Mouse (Mus musculus) liver, embryonic 16.5 days (tissue): Measurements from ENCODE around the gene Nfxl1. TPM values are rescaled to one million over a fixed set of nuclear protein-coding genes. Genes with fewer than 3 reads are reported as not detected.

Experiments
- ATAC-seq: fragments of 200-750 bp; cut with Nextera tagmentation; 2 replicates; pipeline ENCODE4 v1.8.0; 2017; ENCODE audit warnings: low read depth, mild to moderate bottlenecking, moderate number of reproducible peaks, moderate library complexity
- H3K27ac ChIP-seq: fragments of 300-500 bp; sonication (generic); 2 replicates; pipeline ENCODE4 v1.5.1; 2014; ENCODE audit warnings: mild to moderate bottlenecking, low read length
- H3K27me3 ChIP-seq: fragments of 300-500 bp; sonication (generic); 2 replicates; pipeline ENCODE4 v1.6.1; 2014; ENCODE audit warnings: low read depth, low read length, mixed read lengths; ENCODE audit not compliant: control insufficient read depth, insufficient read depth
- H3K36me3 ChIP-seq: fragments of 300-500 bp; sonication (generic); 2 replicates; pipeline ENCODE4 v1.6.1; 2014; ENCODE audit warnings: mild to moderate bottlenecking; ENCODE audit not compliant: control insufficient read depth, insufficient read depth
- H3K4me1 ChIP-seq: fragments of 300-500 bp; sonication (generic); 2 replicates; pipeline ENCODE4 v1.6.1; 2014; ENCODE audit warnings: low read depth, low read length, mixed read lengths; ENCODE audit not compliant: control insufficient read depth
- H3K4me2 ChIP-seq: fragments of 300-500 bp; sonication (generic); 2 replicates; pipeline ENCODE4 v1.6.1; 2014; ENCODE audit warnings: low read depth, low read length, mixed read lengths
- H3K4me3 ChIP-seq: fragments of 300-500 bp; sonication (generic); 2 replicates; pipeline ENCODE4 v1.5.1; 2014; ENCODE audit warnings: low read depth, mild to moderate bottlenecking, low read length
- H3K9ac ChIP-seq: fragments of 300-500 bp; sonication (generic); 2 replicates; pipeline ENCODE4 v1.6.1; 2014; ENCODE audit warnings: low read depth, low read length
- H3K9me3 ChIP-seq: fragments of 300-500 bp; sonication (generic); replicated peaks from 2 replicates; pipeline ENCODE4 v1.6.1; 2016; ENCODE audit warnings: low read length; ENCODE audit not compliant: control insufficient read depth
- WGBS: fragments of 180-500 bp; shearing (Covaris S2); extraction: QIAGEN DNeasy Blood & Tissue Kit; methylation state at CpG from one replicate; pipeline ENCODE4 v1.1.7; 2014; ENCODE audit not compliant: insufficient replicate concordance; 5-methylcytosine and 5-hydroxymethylcytosine counted together
- polyA plus RNA-seq: library from polyadenylated mRNA; unstranded; fragments of >200 nt; fragmentation: Nextera tagmentation; extraction: Ambion mirVana; gene quantifications from 2 replicates; pipeline ENCODE4 v1.2.1, GENCODE M21; 2015

Nfxl1 gene
- polyA plus RNA-seq, 1 experiment from 2014 or later, result 5.9 TPM

DNA sequence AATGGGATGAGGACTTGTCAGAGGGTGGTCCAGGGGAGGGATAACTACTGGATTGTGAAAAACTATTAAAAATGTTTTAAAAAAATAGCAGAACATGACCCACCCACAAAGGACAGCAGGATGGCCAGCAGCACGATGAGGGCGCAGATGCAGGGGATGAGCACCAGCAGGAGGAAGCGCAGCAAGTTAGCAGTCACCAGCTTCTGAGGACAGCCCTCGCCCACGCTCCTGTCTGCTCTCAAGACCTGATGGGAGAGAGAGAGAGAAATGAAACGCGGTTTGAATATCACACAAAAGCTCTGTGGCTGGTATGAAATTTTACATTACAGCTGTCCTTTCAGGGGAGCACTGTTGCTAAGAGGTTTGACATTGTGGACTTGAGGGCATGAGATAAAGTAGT, 87.7 kb downstream of the Nfxl1 start:
- Histone ChIP-seq H3K27ac (no peak overlapping the region), H3K9me3 (no peaks in the 10 kb centered on the region), H3K4me1 (no peaks in the 10 kb centered on the region), H3K36me3 (no peaks in the 10 kb centered on the region), H3K4me2 (no peak overlapping the region), H3K4me3 (no peak overlapping the region), H3K27me3 (no peaks in the 10 kb centered on the region), H3K9ac (no peak overlapping the region)
- WGBS, result 64% methylated on average over 7 of the region's 7 CpGs
- no peak for ATAC-seq

DNA sequence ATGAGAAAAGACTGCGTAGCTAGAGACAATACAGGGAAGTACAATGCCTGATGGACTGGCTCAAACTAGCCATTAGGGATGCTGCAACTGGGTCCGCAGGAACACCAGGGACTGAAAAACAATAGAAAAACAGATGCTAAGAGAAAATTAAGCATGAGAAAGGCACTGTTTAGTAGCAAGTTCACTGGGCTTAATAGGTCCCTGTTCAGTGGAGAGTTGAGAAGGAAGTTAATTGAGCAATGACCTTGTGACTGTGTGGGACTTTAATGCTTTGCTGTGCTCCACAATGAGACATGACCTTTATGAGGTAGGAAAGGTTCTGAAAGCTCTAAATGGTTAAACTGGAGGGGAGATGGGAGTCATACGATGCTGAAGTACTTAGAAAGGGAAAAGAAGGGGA, 94.6 kb downstream of the Nfxl1 start:
- Histone ChIP-seq H3K4me1 (no peaks in the 10 kb centered on the region), H3K9me3 (no peaks in the 10 kb centered on the region), H3K9ac (no peak overlapping the region), H3K4me3 (no peak overlapping the region), H3K27me3 (no peaks in the 10 kb centered on the region), H3K4me2 (no peak overlapping the region), H3K27ac (no peak overlapping the region), H3K36me3 (no peaks in the 10 kb centered on the region)
- no peak for ATAC-seq
- 64% methylated on average over 3 of the region's 3 CpGs for WGBS

Other genes with a start within 250 kb of the Nfxl1 start
- gene Corin, start 55.2 kb downstream of the Nfxl1 start, polyA plus RNA-seq, result 0.15 and 0.19 TPM in 2 replicates
- gene Zar1, start 21.6 kb upstream of the Nfxl1 start, polyA plus RNA-seq, result not detected in 2 replicates
- not detected in 2 replicates for gene Gm5868, start 27.9 kb upstream of the Nfxl1 start, polyA plus RNA-seq
- not detected in 2 replicates for gene Cnga1, start 84.6 kb upstream of the Nfxl1 start, polyA plus RNA-seq
- gene Nipal1, start 88.1 kb upstream of the Nfxl1 start, polyA plus RNA-seq, result 40.1 and 51.0 TPM in 2 replicates
- 0.09 and 0.13 TPM in 2 replicates for gene Txk, start 193.1 kb upstream of the Nfxl1 start, polyA plus RNA-seq